ENCODE assay signal across 8 mouse cellular contexts in genomic region chr15:10840621-10841034, GRCm38 (mm10).
A peak's percentile ranks its signal among the peaks of the same experiment; 100 is the strongest.
DNase-seq lines count a peak whose midpoint lies in the region.

No protein-coding gene starts in this region.

- intact Hi-C loops in heart, postnatal 36 days (cut with DNase I): loop anchor here (2.0 kb wide), 1 partner anchor 26 kb away; no protein-coding TSS in a partner anchor
- intact Hi-C loops in heart, postnatal 10 days (cut with DNase I): no loop called here
- intact Hi-C loops in left cerebral cortex, postnatal 25 days (cut with DNase I): loop anchor here (1.0 to 2.0 kb wide), 3 partner anchors 24 to 90 kb away; no protein-coding TSS in a partner anchor

- DNase-seq in heart, adult 18-20 months: peak; percentile 19 to 31
- DNase-seq in heart, postnatal 36 days: no peak
- peak; percentile 2 to 8 for DNase-seq in cerebellum, adult 18-20 months
- DNase-seq in heart, postnatal 10 days: peak; percentile 66 to 67
- peak; percentile 78 to 97 for DNase-seq in left cerebral cortex, postnatal 25 days (ENCODE audit: low spot score in 2 of 2)
- DNase-seq in adrenal gland, postnatal 25 days: no peak
- no peak for DNase-seq in gastrocnemius, adult 8-10 months (ENCODE audit: low spot score in 2 of 2)
- DNase-seq in adrenal gland, adult 18-20 months (ENCODE audit: low spot score in 2 of 2): no peak

Comparison
In these comparisons a context has a peak if more than half of its experiments do, and no peak if none do; other contexts are left out.
1. DNase-seq: peak in heart, adult 18-20 months (2 of 2), cerebellum, adult 18-20 months (2 of 2), heart, postnatal 10 days (2 of 2) and left cerebral cortex, postnatal 25 days (2 of 2); none in heart, postnatal 36 days (0 of 2), adrenal gland, postnatal 25 days (single experiment), gastrocnemius, adult 8-10 months (0 of 2) and adrenal gland, adult 18-20 months (0 of 2).